Mouse (Mus musculus) testis, adult 2 months (tissue): Measurements from ENCODE around the gene Kank1. TPM values are rescaled to one million over a fixed set of nuclear protein-coding genes. Genes with fewer than 3 reads are reported as not detected.

ENCODE experiments used
- H3K27ac ChIP-seq: fragments of 200-500 bp; 2 replicates; pipeline ENCODE4 v1.5.1; 2012; ENCODE audit warnings: low read depth, low read length; ENCODE audit not compliant: control insufficient read depth, insufficient read depth
- H3K27me3 ChIP-seq: fragments of 200-500 bp; 2 replicates; pipeline ENCODE4 v1.6.1; 2012; ENCODE audit warnings: mild to moderate bottlenecking, low read length, moderate library complexity; ENCODE audit not compliant: control insufficient read depth, insufficient read depth
- H3K36me3 ChIP-seq: fragments of 200-500 bp; 2 replicates; pipeline ENCODE4 v1.6.1; 2012; ENCODE audit warnings: mild to moderate bottlenecking, low read length; ENCODE audit not compliant: control insufficient read depth, insufficient read depth
- H3K4me1 ChIP-seq: fragments of 200-500 bp; 2 replicates; pipeline ENCODE4 v1.6.1; 2012; ENCODE audit warnings: low read length; ENCODE audit not compliant: control insufficient read depth, insufficient read depth
- H3K4me3 ChIP-seq: fragments of 200-500 bp; 2 replicates; pipeline ENCODE4 v1.5.1; 2012; ENCODE audit warnings: low read depth, mild to moderate bottlenecking, low read length, moderate library complexity, mixed read lengths; ENCODE audit not compliant: control insufficient read depth
- CTCF ChIP-seq: fragments of 200-500 bp; IDR thresholded peaks from 2 replicates; pipeline ENCODE4 v1.5.1; 2012; ENCODE audit warnings: low read depth, mild to moderate bottlenecking, inconsistent platforms, low read length, moderate library complexity; ENCODE audit not compliant: control insufficient read depth, insufficient read depth, insufficient replicate concordance
- POLR2A ChIP-seq: fragments of 200-500 bp; IDR thresholded peaks from 2 replicates; pipeline ENCODE4 v1.6.1; 2012; ENCODE audit warnings: low read depth, mild to moderate bottlenecking, inconsistent platforms, low read length, moderate library complexity; ENCODE audit not compliant: control insufficient read depth
- polyA plus RNA-seq: library from polyadenylated mRNA; depleted of rRNA; stranded (reverse); fragments of >200 nt; gene quantifications from 2 replicates; pipeline ENCODE4 v1.2.3, GENCODE M21; 2012

The Kank1 gene
- polyA plus RNA-seq, 1 experiment = 11.0 TPM

DNA sequence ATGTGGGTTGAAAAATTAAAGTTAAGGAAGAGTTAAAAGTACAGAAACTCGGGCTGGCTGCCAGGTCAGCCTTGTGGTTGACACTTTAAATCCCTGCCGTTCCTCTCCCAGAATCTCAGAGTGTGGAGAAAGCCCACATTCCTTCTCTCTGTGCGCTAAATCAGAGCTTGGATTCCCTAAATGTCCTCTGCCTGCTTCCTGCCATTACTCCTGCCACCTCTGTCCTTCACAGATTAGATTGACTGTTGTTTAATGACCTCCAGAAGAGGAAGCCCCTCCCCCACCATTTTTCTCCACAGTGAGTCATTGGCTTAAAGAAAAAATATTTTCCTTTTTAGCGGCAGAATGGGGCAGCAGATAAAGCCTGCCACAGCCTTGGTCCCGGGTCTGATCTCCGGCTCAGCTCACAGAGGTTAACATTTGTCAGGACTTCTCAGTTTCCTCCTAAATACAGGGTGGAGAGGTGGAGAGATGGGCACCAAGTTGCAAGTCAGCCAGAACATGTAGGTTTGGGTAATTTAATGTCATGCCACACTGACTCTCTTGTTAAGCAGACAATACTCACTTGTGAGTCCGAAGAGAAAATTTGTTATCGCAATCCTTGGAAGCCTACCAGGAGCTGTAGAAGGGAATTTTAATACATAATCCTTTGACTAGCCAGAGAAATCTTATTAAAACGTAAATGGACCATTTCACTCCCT, 162.9 kb downstream of the Kank1 start:
- no peak for TF ChIP-seq CTCF
- no peak for TF ChIP-seq POLR2A
- no peak overlapping the region for H3K4me3 ChIP-seq
- no peaks in the 10 kb centered on the region for H3K4me1 ChIP-seq
- H3K27ac ChIP-seq = no peak overlapping the region
- no peaks in the 10 kb centered on the region for H3K27me3 ChIP-seq
- no peaks in the 10 kb centered on the region for H3K36me3 ChIP-seq

DNA sequence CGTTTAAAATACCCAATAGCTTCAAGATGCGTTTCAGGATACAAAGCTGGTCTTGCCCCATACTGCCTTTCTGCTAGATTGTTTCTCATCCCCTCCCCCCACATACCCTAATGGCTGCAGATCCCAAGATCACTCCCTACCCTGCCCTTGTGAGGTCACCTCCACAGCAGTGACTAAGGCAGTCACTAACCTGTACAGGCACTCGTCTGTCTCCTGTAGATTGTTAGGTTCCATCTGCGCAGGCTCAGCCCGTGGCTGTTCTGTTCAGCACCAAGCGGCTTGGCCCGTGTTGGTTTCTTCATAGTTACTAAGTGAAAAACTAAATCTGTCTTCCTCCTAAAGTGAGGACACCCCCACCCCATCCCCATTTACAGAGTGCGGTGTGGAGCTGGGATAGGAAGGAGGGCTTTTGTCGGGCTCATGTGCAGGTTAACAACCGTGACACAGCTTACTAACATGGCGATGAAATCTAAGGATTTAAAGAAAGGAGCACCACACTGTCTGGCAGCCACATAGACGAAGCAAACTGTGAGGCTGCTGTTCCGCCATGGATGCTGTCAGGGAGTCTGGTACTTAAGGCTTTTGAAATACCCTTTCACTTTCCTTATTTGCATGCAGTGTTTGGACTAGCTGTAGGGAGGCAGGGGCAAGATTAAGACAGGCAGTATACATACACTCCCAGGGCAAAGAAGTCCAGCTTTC, 163.6 kb downstream of the Kank1 start:
- H3K4me3 ChIP-seq = no peak overlapping the region
- TF ChIP-seq CTCF (no peak), POLR2A (no peak)
- H3K27me3 ChIP-seq = no peaks in the 10 kb centered on the region
- H3K27ac ChIP-seq = no peak overlapping the region
- no peaks in the 10 kb centered on the region for H3K36me3 ChIP-seq
- H3K4me1 ChIP-seq = no peaks in the 10 kb centered on the region

DNA sequence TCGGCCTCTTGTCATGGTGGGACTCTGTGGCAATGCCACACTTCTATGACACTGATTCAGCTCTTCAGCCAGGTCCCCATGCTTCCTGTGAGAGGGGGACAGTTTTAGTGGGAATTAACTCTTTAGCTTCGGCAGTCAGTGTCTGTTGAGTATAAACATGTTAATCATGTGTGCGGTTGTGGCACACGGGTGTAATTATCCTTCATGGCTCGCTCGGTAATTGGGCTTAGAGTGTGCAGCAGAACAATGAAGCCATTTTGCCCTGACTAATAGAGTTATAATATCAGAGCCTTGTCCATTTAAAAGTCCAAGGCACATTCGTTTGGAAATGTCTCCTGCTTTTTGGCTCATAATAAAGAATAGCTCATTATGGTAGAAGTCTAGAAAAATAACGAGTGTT, 164.7 kb downstream of the Kank1 start:
- H3K27me3 ChIP-seq = no peaks in the 10 kb centered on the region
- H3K4me1 ChIP-seq = no peaks in the 10 kb centered on the region; the same call in 1 of the 2 replicates
- TF ChIP-seq CTCF = no peak
- TF ChIP-seq POLR2A = no peak
- H3K27ac ChIP-seq = no peak overlapping the region
- H3K4me3 ChIP-seq = no peak overlapping the region
- H3K36me3 ChIP-seq = no peaks in the 10 kb centered on the region

DNA sequence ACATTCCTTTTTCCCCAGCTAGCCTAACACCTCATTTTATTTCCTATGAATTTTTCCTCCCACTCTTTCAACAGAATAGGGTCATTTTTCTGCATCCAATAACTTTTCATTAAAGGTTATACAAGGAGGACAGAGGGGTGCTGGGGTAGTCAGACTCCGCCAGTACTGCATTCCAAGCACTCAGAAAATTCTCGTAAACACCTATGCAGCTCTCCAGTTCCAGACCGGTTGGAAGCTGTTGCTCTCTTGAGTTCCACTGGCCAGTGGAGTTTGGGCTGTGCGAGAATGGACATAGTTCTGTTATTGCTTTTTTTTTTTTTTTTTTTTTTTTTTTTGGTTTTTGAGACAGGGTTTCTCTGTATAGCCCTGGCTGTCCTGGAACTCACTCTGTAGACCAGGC, 167.4 kb downstream of the Kank1 start:
- TF ChIP-seq POLR2A = no peak
- TF ChIP-seq CTCF = no peak
- H3K36me3 ChIP-seq = no peaks in the 10 kb centered on the region
- no peak overlapping the region for H3K27ac ChIP-seq
- no peaks in the 10 kb centered on the region; the same call in 1 of the 2 replicates for H3K27me3 ChIP-seq
- no peak overlapping the region for H3K4me3 ChIP-seq
- peaks cover 2% of the 10 kb centered on the region; the same call in 1 of the 2 replicates for H3K4me1 ChIP-seq

DNA sequence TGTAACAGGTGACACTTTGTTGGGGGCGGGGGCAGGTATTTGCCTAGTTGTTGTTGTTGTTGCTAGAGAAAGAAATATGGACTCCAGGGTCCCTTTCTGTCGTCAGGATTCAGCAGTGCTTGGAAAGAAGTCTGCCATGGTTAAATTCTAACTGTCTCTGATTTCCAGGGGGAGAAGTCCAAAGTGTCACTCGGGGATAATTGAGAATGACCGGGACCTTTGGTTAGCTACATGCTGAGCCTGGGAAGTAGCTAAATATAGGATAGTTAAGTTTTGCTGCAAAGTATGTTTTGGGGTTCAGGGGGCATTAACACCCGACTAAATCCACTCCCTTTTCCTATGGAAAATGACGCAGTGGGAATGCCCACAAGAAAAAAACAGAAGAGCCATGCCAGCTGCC, 169.2 kb downstream of the Kank1 start:
- peaks cover 2% of the 10 kb centered on the region; the same call in 1 of the 2 replicates for H3K4me1 ChIP-seq

DNA sequence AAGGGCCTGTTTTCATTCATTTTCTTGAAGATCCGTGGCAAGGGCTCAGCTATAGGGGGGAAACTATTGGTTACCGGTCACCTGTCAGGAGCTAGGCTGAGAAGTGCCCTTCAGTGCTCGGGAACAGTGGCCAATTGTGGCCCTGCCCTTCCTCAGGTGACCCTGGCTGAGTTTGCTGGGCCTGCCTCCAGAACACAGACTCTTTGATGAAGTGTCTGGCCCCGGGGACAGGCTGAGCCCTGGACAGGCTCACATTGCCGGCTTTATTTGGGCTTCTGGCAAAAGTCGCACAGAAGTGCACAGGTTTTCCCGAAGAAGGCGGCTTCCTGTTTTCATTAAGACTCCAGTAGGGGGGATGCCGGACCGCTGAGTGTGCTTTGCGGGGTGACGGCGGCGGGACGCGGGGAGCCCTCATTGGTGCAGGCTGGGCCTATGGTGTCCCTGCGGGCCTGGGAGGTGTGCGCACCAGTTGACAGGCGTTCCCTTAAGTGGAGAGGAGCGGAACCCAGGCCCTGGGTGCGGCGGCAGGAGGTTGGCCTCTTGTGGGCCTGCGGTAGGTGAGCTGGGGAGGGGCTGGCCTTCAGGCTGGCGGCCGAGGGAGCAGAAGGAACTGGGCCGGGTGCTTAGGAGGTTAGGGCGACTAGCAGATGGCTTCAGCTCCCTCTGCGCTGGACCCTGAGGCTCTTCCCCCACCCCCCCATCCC, 169.9 kb downstream of the Kank1 start:
- TF ChIP-seq CTCF (no peak), POLR2A (no peak)
- Histone ChIP-seq H3K36me3 (no peaks in the 10 kb centered on the region), H3K4me3 (peak overlapping the region; percentile 41), H3K27me3 (no peaks in the 10 kb centered on the region; the same call in 1 of the 2 replicates), H3K4me1 (peaks cover 2% of the 10 kb centered on the region; the same call in 1 of the 2 replicates), H3K27ac (no peak overlapping the region)

More for the DNA sequence above, 169.2 kb downstream of the Kank1 start:
- H3K4me3 ChIP-seq = no peak overlapping the region
- TF ChIP-seq CTCF (no peak), POLR2A (no peak)
- H3K27me3 ChIP-seq = no peaks in the 10 kb centered on the region; the same call in 1 of the 2 replicates
- H3K36me3 ChIP-seq = no peaks in the 10 kb centered on the region
- H3K27ac ChIP-seq = no peak overlapping the region

DNA sequence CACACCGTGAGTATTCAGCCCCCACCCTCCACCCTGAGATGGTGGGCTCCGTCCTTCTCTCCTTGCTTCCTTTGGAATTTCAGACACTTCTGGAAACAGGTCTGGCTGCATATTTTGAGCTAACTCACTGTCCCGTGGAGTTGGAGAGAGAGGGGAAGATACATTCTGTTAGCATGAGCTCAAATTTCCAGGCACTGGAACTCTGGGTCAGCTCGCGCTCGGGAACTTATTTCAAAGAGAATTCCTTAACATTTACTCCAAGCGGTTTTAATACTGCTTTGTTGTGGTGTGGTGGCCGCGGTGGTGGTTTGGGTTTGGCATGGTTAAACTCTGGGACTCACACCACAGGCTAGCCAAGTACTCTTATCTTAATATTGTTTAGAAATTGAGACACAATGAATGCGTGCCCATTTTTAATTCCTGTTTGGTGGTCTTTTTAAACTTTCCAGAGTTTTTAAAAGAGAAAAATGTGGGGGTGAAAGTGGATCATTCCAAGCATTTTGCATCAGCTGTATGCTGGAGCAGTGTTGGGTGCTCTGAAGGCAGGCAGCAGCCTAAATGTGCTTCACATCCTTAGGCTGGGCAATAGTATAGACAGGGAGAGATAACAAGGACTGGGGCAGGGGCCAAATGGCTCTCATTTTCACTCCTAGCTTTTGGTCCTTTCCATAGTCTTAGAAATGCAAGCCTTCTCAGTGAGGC, 170.6 kb downstream of the Kank1 start:
- TF ChIP-seq CTCF (no peak), POLR2A (no peak)
- Histone ChIP-seq H3K4me3 (no peak overlapping the region), H3K27ac (no peak overlapping the region), H3K36me3 (no peaks in the 10 kb centered on the region), H3K27me3 (no peaks in the 10 kb centered on the region; the same call in 1 of the 2 replicates), H3K4me1 (peaks cover 2% of the 10 kb centered on the region; the same call in 1 of the 2 replicates)
